Mouse (Mus musculus) liver, adult 2 months (tissue): ENCODE measurements around the gene Lrrc63.

ENCODE experiments used
- CTCF ChIP-seq: fragments of 200-500 bp; IDR thresholded peaks from 2 replicates; pipeline ENCODE4 v1.5.1; 2011; ENCODE audit warnings: low read depth, low read length, control low read depth
- POLR2A ChIP-seq: fragments of 200-500 bp; IDR thresholded peaks from 2 replicates; pipeline ENCODE4 v1.6.1; 2011; ENCODE audit warnings: low read length, control low read depth; ENCODE audit not compliant: insufficient read depth; ENCODE audit errors: extremely low read depth

- TF ChIP-seq POLR2A, result no peak
- TF ChIP-seq CTCF, result no peak
Measured at GRCm38 (mm10) chr14:75136119-75136966, 5.7 kb upstream of the Lrrc63 start.
